Mouse (Mus musculus) cortical plate, adult 2 months (tissue): Measurements from ENCODE around the gene A730049H05Rik.

Experiments
- CTCF ChIP-seq: fragments of 200-500 bp; IDR thresholded peaks from 2 replicates; pipeline ENCODE4 v1.5.1; 2011; ENCODE audit warnings: mild to moderate bottlenecking, control low read depth, low read length; ENCODE audit not compliant: insufficient read depth; ENCODE audit errors: extremely low read depth
- POLR2A ChIP-seq: fragments of 200-500 bp; IDR thresholded peaks from 2 replicates; pipeline ENCODE4 v1.6.1; 2011; ENCODE audit warnings: mild to moderate bottlenecking, low read length, control low read depth; ENCODE audit not compliant: insufficient read depth; ENCODE audit errors: extremely low read depth

- no peak for TF ChIP-seq CTCF
- no peak for TF ChIP-seq POLR2A
Measured at GRCm38 (mm10) chr6:92869582-92870219, 53.4 kb downstream of the A730049H05Rik start.
